Mouse (Mus musculus): ENCODE results near the gene Gm5861. TPM values are rescaled to one million over a fixed set of nuclear protein-coding genes. Genes with fewer than 3 reads are reported as not detected.

Gm5861 gene
- polyA plus RNA-seq (2015; fragmentation: Nextera tagmentation; extraction: Ambion mirVana): not detected in 2 replicates

DNA sequence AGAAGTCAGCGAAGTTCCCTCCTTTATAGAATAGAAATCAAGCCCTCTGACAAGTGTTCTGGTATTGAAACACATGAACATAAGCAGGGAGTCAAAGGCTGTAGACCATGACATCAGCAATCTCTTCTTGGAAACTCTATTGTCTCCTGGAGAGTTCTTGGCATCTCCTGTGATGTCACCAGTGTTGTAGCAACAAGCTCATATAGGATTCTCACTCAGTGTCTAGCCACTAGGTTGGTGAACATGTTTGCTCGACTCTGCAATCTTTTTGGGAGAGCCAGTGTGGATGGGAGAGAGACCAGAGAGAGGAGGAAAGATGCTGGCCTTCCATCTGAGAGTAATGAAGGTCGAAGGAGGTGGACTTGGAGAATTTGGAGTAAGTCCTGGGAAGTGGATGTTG lies at the start of gene Gm5861:
Gene Gm5861, plus strand, starts transcription at position 301 of the 400 bp plus-strand sequence.

Other genes with a start within 250 kb of the Gm5861 start
- gene Gm8871, start 235.3 kb upstream of the Gm5861 start, polyA plus RNA-seq (2015; fragmentation: Nextera tagmentation; extraction: Ambion mirVana): not detected in 2 replicates
- gene Gm8857, start 235.3 kb upstream of the Gm5861 start, polyA plus RNA-seq (2015; fragmentation: Nextera tagmentation; extraction: Ambion mirVana): not detected in 2 replicates
- not detected in 2 replicates for gene Gm8879, start 55.4 kb upstream of the Gm5861 start, polyA plus RNA-seq (2015; fragmentation: Nextera tagmentation; extraction: Ambion mirVana)
- gene Gm8890, start 73.0 kb downstream of the Gm5861 start, polyA plus RNA-seq (2015; fragmentation: Nextera tagmentation; extraction: Ambion mirVana): not detected in 2 replicates
- gene Speer1, start 158.4 kb downstream of the Gm5861 start, polyA plus RNA-seq (2015; fragmentation: Nextera tagmentation; extraction: Ambion mirVana): not detected in 2 replicates
- gene Gm8897, start 233.3 kb downstream of the Gm5861 start, polyA plus RNA-seq (2015; fragmentation: Nextera tagmentation; extraction: Ambion mirVana): not detected in 2 replicates